Mouse (Mus musculus): Measurements from ENCODE around the gene Notch2.
A peak's percentile ranks its signal among the peaks of the same experiment; 100 is the strongest.

The Notch2 gene

GRCm38 (mm10) chr3:98160330-98160729 is 147.0 kb downstream of the Notch2 start, which contains the start of gene Adam30:
TSS of gene Adam30 (plus strand) at chr3:98160630.
- no peak for DNase-seq

- no peak for DNase-seq
Observed at GRCm38 (mm10) chr3:98178340-98178739, 165.0 kb downstream of the Notch2 start.

DNA sequence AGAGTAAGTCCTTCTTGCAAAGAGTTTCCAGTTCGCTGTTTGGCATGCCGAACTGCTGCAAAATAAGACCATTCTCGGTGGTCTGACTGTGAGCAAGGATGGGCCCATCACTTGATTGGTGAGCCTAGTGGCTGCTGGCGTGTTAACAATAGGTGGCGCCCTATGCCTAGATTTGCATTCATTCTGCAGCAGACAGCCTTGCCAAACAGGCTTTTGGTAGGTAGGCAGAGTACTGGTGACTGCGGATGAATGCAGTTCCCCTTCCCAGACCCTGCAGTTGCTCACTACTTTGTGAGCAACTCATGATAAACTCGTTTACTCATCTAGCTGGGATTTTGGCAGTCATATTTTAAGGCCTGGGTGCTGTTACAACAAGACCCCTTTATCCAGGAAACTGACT is 167.5 kb downstream of the Notch2 start:
- peak; percentile 62 for DNase-seq

DNA sequence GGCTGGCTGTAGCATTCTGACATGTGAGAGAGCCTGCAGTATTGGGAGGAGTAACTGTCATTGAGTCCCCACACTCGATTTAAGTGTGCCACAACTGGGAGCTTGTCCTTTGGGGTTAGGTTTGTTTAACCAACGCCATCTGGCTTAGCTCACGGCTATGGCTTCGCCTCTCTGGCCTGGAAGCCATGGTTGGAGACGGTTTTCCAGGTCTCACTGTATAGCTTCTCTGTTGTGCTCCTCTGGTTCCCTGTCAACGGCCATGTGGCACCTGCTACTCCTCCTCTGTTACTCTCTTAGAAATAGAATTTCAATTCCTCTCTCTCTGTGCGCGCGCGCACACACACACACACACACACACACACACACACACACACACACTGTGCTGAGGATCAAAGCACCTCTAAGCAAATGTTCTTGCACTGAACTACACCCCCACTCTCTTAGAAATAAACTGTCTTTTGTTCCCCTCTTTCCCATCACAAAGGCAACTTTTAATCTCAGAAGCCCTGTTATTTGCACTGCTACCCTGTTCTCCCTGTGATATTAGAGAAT is 171.9 kb downstream of the Notch2 start:
- no peak for DNase-seq

DNA sequence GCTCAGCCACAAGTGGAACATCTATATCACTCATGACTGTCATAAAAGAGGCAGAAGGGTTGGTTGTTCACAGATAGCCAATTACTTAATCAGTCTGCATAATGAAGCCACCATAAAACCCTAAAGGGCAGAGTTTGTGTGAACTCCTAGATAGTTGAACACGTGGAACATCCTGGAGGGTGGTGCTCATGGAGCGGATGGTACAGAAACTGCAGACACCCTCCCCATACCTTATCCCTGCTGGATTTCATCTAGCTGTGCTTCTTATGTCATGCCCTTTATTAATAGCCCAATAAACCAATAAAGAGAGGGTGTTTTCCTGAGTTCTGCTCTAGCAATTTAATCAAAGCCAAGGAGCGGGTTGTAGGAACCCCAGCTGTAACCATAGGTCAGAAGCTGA is 174.4 kb downstream of the Notch2 start:
- no peak for DNase-seq

DNA sequence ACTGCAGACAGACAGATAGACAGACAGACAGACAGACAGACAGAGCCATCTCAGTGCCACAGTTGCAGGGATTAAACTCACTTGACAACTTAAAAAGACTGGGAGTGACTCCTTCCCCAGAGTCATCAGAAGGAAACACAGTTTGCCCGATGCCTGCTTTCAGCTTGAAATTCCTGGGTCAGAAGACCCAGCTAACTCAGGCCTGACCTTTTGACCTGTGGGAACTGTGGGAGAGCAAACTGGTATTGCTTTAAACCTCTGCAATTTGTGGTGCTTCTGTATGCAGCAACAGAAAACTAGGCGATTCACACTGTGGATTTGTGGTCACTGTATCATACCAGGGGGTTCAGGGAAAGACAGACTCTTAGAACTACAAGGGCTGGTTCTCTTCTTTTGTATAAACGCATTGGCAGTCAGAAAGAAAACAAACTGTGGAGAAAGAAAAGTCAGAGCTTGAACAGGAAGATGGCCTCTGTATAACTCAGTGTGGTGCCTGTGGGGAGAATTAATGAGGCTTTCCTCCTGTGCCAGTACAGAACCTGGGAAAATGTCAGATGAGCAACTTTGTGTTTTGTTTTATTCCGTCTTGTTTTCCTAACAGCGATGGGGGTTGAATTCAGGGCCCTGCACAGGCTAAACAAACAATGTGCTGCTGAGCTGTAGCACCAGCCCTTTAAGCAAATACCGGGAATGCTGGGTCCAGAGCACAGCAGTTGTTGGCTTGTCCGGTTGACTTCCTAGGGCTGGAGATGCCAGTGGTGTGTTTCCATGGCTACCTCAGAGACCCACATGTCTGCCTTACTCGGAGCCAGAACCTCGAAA is 184.6 kb downstream of the Notch2 start:
- no peak for DNase-seq

GRCm38 (mm10) chr3:98199747-98200146 is 186.4 kb downstream of the Notch2 start:
- DNase-seq = peak; percentile 84
